Mouse (Mus musculus) embryonic fibroblast, embryonic 13.5 days (primary cell): ENCODE data around the gene Fnbp1.

Source experiments
- CTCF ChIP-seq: IDR thresholded peaks from 2 replicates; pipeline ENCODE4 v1.5.1; 2011; ENCODE audit warnings: mild to moderate bottlenecking, control low read depth, low read length, moderate library complexity, borderline replicate concordance; ENCODE audit not compliant: insufficient read depth
- POLR2A ChIP-seq: IDR thresholded peaks from 2 replicates; pipeline ENCODE4 v1.6.1; 2011; ENCODE audit warnings: low read depth, mild to moderate bottlenecking, control low read depth, low read length, moderate library complexity

- TF ChIP-seq CTCF = no peak
- TF ChIP-seq POLR2A = no peak
These were observed 30.7 kb upstream of the Fnbp1 start for GRCm38 (mm10) chr2:31172536-31172935.
